Mouse (Mus musculus) embryonic facial prominence, embryonic 10.5 days (tissue): Measurements from ENCODE around the gene Nif3l1. TPM values are rescaled to one million over a fixed set of nuclear protein-coding genes. Genes with fewer than 3 reads are reported as not detected.
A peak's percentile ranks its signal among the peaks of the same experiment; 100 is the strongest.

ENCODE experiments used
- DNase-seq: peaks from one replicate; pipeline ENCODE4 v3.0.0-alpha.2; 2017; ENCODE audit warnings: low spot score
- H3K27ac ChIP-seq: fragments of 300-500 bp; sonication (generic); replicated peaks from 2 replicates; pipeline ENCODE4 v1.5.1; 2016; ENCODE audit warnings: mild to moderate bottlenecking
- H3K27me3 ChIP-seq: fragments of 300-500 bp; sonication (generic); replicated peaks from 2 replicates; pipeline ENCODE4 v1.6.1; 2016; ENCODE audit warnings: low read depth, mild to moderate bottlenecking; ENCODE audit not compliant: poor library complexity, severe bottlenecking
- H3K36me3 ChIP-seq: fragments of 300-500 bp; sonication (generic); replicated peaks from 2 replicates; pipeline ENCODE4 v1.6.1; 2016; ENCODE audit warnings: mild to moderate bottlenecking, moderate library complexity
- H3K4me1 ChIP-seq: fragments of 300-500 bp; sonication (generic); 2 replicates; pipeline ENCODE4 v1.6.1; 2016
- H3K4me3 ChIP-seq: fragments of 300-500 bp; sonication (generic); 2 replicates; pipeline ENCODE4 v1.5.1; 2016; ENCODE audit warnings: mild to moderate bottlenecking, moderate library complexity
- H3K9me3 ChIP-seq: fragments of 300-500 bp; sonication (generic); 2 replicates; pipeline ENCODE4 v1.6.1; 2016; ENCODE audit warnings: mild to moderate bottlenecking
- WGBS: fragments of 180-500 bp; shearing (Covaris S2); methylation state at CpG from one replicate; pipeline ENCODE4 v1.1.7; 2016; 5-methylcytosine and 5-hydroxymethylcytosine counted together
- polyA plus RNA-seq: library from polyadenylated mRNA; unstranded; fragments of >200 nt; fragmentation: Nextera tagmentation; extraction: Ambion mirVana; gene quantifications from 2 replicates; pipeline ENCODE4 v1.2.1, GENCODE M21; 2016

The Nif3l1 gene
- polyA plus RNA-seq, 1 experiment from 2014 or later, result 76.9 TPM

GRCm38 (mm10) chr1:58463935-58464334, 19.0 kb downstream of the Nif3l1 start:
- Histone ChIP-seq H3K9me3 (no peaks in the 10 kb centered on the region), H3K36me3 (peaks cover 98% of the 10 kb centered on the region), H3K27ac (no peak overlapping the region), H3K27me3 (no peaks in the 10 kb centered on the region), H3K4me1 (no peaks in the 10 kb centered on the region), H3K4me3 (no peak overlapping the region)
- DNase-seq, result no peak
- 93% methylated on average over 2 of the region's 2 CpGs for WGBS

- H3K4me3 ChIP-seq, result no peak overlapping the region
- no peak for DNase-seq
- H3K27ac ChIP-seq, result no peak overlapping the region
- 91% methylated on average over 4 of the region's 4 CpGs for WGBS
- H3K36me3 ChIP-seq, result peaks cover 98% of the 10 kb centered on the region
- no peaks in the 10 kb centered on the region for H3K27me3 ChIP-seq
- H3K9me3 ChIP-seq, result no peaks in the 10 kb centered on the region
- H3K4me1 ChIP-seq, result no peaks in the 10 kb centered on the region
These were observed 20.1 kb downstream of the Nif3l1 start for GRCm38 (mm10) chr1:58465042-58465441.

- DNase-seq, result no peak
- WGBS, result 95% methylated on average over 4 of the region's 4 CpGs
- Histone ChIP-seq H3K4me3 (no peak overlapping the region), H3K4me1 (no peaks in the 10 kb centered on the region), H3K27me3 (no peaks in the 10 kb centered on the region), H3K36me3 (peaks cover 98% of the 10 kb centered on the region), H3K27ac (no peak overlapping the region), H3K9me3 (no peaks in the 10 kb centered on the region)
These were observed 20.6 kb downstream of the Nif3l1 start for GRCm38 (mm10) chr1:58465561-58465960.

- H3K9me3 ChIP-seq, result no peaks in the 10 kb centered on the region
- DNase-seq, result no peak
- 92% methylated on average over 8 of the region's 8 CpGs for WGBS
- H3K4me3 ChIP-seq, result no peak overlapping the region
- H3K27ac ChIP-seq, result no peak overlapping the region
- peaks cover 96% of the 10 kb centered on the region for H3K36me3 ChIP-seq
- H3K27me3 ChIP-seq, result no peaks in the 10 kb centered on the region
- H3K4me1 ChIP-seq, result no peaks in the 10 kb centered on the region
These were observed 30.7 kb downstream of the Nif3l1 start for GRCm38 (mm10) chr1:58475662-58476061.

- Histone ChIP-seq H3K36me3 (peaks cover 99% of the 10 kb centered on the region), H3K9me3 (no peaks in the 10 kb centered on the region), H3K4me3 (no peak overlapping the region), H3K4me1 (no peaks in the 10 kb centered on the region), H3K27me3 (no peaks in the 10 kb centered on the region), H3K27ac (no peak overlapping the region)
- no peak for DNase-seq
- WGBS, result 94% methylated on average over 4 of the region's 4 CpGs
These were observed 37.7 kb downstream of the Nif3l1 start for GRCm38 (mm10) chr1:58482647-58483046.

GRCm38 (mm10) chr1:58495603-58496002, 50.7 kb downstream of the Nif3l1 start:
- Histone ChIP-seq H3K36me3 (peaks cover 99% of the 10 kb centered on the region), H3K9me3 (no peaks in the 10 kb centered on the region), H3K4me1 (no peaks in the 10 kb centered on the region), H3K27me3 (no peaks in the 10 kb centered on the region), H3K27ac (no peak overlapping the region), H3K4me3 (no peak overlapping the region)
- no peak for DNase-seq
- 92% methylated on average over 6 of the region's 6 CpGs for WGBS

GRCm38 (mm10) chr1:58497678-58498077, 52.7 kb downstream of the Nif3l1 start:
- 95% methylated on average over 4 of the region's 4 CpGs for WGBS
- peaks cover 88% of the 10 kb centered on the region for H3K36me3 ChIP-seq
- H3K9me3 ChIP-seq, result no peaks in the 10 kb centered on the region
- H3K27me3 ChIP-seq, result no peaks in the 10 kb centered on the region
- H3K4me3 ChIP-seq, result no peak overlapping the region
- DNase-seq, result no peak
- no peak overlapping the region for H3K27ac ChIP-seq
- H3K4me1 ChIP-seq, result no peaks in the 10 kb centered on the region

GRCm38 (mm10) chr1:58498758-58499157, 53.8 kb downstream of the Nif3l1 start:
- no peaks in the 10 kb centered on the region for H3K27me3 ChIP-seq

GRCm38 (mm10) chr1:58503134-58503533, 58.2 kb downstream of the Nif3l1 start:
- no peak overlapping the region for H3K27ac ChIP-seq
- H3K27me3 ChIP-seq, result no peaks in the 10 kb centered on the region
- peak overlapping the region; percentile 99 for H3K4me3 ChIP-seq
- peaks cover 26% of the 10 kb centered on the region for H3K9me3 ChIP-seq
- H3K36me3 ChIP-seq, result peaks cover 55% of the 10 kb centered on the region
- DNase-seq, result no peak
- peaks cover 17% of the 10 kb centered on the region for H3K4me1 ChIP-seq

More at GRCm38 (mm10) chr1:58498758-58499157, 53.8 kb downstream of the Nif3l1 start:
- peaks cover 10% of the 10 kb centered on the region for H3K4me1 ChIP-seq
- DNase-seq, result no peak
- H3K4me3 ChIP-seq, result no peak overlapping the region
- no peaks in the 10 kb centered on the region for H3K9me3 ChIP-seq
- 93% methylated on average over 1 of the region's 1 CpGs for WGBS
- H3K36me3 ChIP-seq, result peaks cover 77% of the 10 kb centered on the region
- H3K27ac ChIP-seq, result no peak overlapping the region

- peaks cover 33% of the 10 kb centered on the region for H3K9me3 ChIP-seq
- 37% methylated on average over 9 of the region's 9 CpGs for WGBS
- no peaks in the 10 kb centered on the region for H3K27me3 ChIP-seq
- peak overlapping the region; percentile 99 for H3K4me3 ChIP-seq
- peaks cover 53% of the 10 kb centered on the region for H3K36me3 ChIP-seq
- peak overlapping the region; percentile 93 for H3K27ac ChIP-seq
- peaks cover 17% of the 10 kb centered on the region for H3K4me1 ChIP-seq
- peak; percentile 8 for DNase-seq
These were observed 58.9 kb downstream of the Nif3l1 start for GRCm38 (mm10) chr1:58503793-58504370.

- under 1% methylated on average over 64 of the region's 64 CpGs for WGBS
- Histone ChIP-seq H3K4me3 (peak within 1 kb of the TSS; percentile 99), H3K9me3 (peaks cover 36% of the 10 kb centered on the region), H3K36me3 (peaks cover 44% of the 10 kb centered on the region), H3K27me3 (no peaks in the 10 kb centered on the region), H3K4me1 (peaks cover 17% of the 10 kb centered on the region), H3K27ac (peak within 1 kb of the TSS; percentile 93)
- DNase-seq, result peak; percentile 95
These were observed 59.8 kb downstream of the Nif3l1 start, which contains the start of gene Orc2 for GRCm38 (mm10) chr1:58504577-58505254. TSS of gene Orc2 (minus strand) at chr1:58505109.

GRCm38 (mm10) chr1:58507249-58507648, 62.3 kb downstream of the Nif3l1 start:
- Histone ChIP-seq H3K27me3 (no peaks in the 10 kb centered on the region), H3K4me3 (no peak overlapping the region), H3K36me3 (peaks cover 25% of the 10 kb centered on the region), H3K9me3 (peaks cover 43% of the 10 kb centered on the region), H3K27ac (no peak overlapping the region), H3K4me1 (peaks cover 17% of the 10 kb centered on the region)
- 91% methylated on average over 3 of the region's 3 CpGs for WGBS
- DNase-seq, result no peak
